Mouse (Mus musculus) adrenal gland, postnatal 0 days (tissue): ENCODE data around the gene Rtn4r. TPM values are rescaled to one million over a fixed set of nuclear protein-coding genes. Genes with fewer than 3 reads are reported as not detected.

Source experiments
- microRNA-seq: library from miRNA; unstranded; fragments of <30 nt; microRNA quantifications from one replicate; pipeline ENCODE4, GENCODE M21; 2016; ENCODE audit warnings: borderline replicate concordance; ENCODE audit not compliant: insufficient number of aligned reads
- polyA plus RNA-seq: library from polyadenylated mRNA; unstranded; fragments of >200 nt; fragmentation: Nextera tagmentation; extraction: Ambion mirVana; gene quantifications from 2 replicates; pipeline ENCODE4 v1.2.1, GENCODE M21; 2015

Rtn4r gene
- 1.0 and 1.9 TPM in 2 replicates for polyA plus RNA-seq

GRCm38 (mm10) chr16:18127241-18127861, at the start of gene Rtn4r:
Gene Rtn4r (plus strand): TSS chr16:18127642.

Small RNA genes within 50 kb of the gene (microRNA-seq; reads per million reads assigned to microRNA genes)
- gene Mir6366 = not detected

Other genes starting within 250 kb of the Rtn4r start
- not detected in 2 replicates for gene Gm20518, start 236.0 kb upstream of the Rtn4r start, polyA plus RNA-seq
- gene Tssk1, start 233.4 kb upstream of the Rtn4r start, polyA plus RNA-seq = 0.04 TPM in 1 of 2 replicates, not detected in the other
- 34.3 and 42.9 TPM in 2 replicates for gene Dgcr2, start 229.1 kb upstream of the Rtn4r start, polyA plus RNA-seq
- gene Tssk2, start 229.0 kb upstream of the Rtn4r start, polyA plus RNA-seq = not detected in 2 replicates
- gene Ess2, start 216.3 kb upstream of the Rtn4r start, polyA plus RNA-seq = 18.2 and 22.6 TPM in 2 replicates
- not detected in 2 replicates for gene Gsc2, start 212.6 kb upstream of the Rtn4r start, polyA plus RNA-seq
- 107 and 132 TPM in 2 replicates for gene Slc25a1, start 199.4 kb upstream of the Rtn4r start, polyA plus RNA-seq
- gene Vpreb2, start 147.2 kb upstream of the Rtn4r start, polyA plus RNA-seq = 0.29 TPM in 1 of 2 replicates, not detected in the other
- gene Dgcr6, start 74.8 kb upstream of the Rtn4r start, polyA plus RNA-seq = 105 and 116 TPM in 2 replicates
- gene Prodh, start 37.4 kb upstream of the Rtn4r start, polyA plus RNA-seq = 5.9 and 8.0 TPM in 2 replicates
- 0.09 TPM in 1 of 2 replicates, not detected in the other for gene Ccdc188, start 90.2 kb downstream of the Rtn4r start, polyA plus RNA-seq
- 10.3 and 14.5 TPM in 2 replicates for gene Zdhhc8, start 107.5 kb downstream of the Rtn4r start, polyA plus RNA-seq
- gene Trmt2a, start 121.0 kb downstream of the Rtn4r start, polyA plus RNA-seq = 45.5 and 59.5 TPM in 2 replicates
- 348 and 379 TPM in 2 replicates for gene Ranbp1, start 121.1 kb downstream of the Rtn4r start, polyA plus RNA-seq
- 0.58 and 2.1 TPM in 2 replicates for gene Gm49776, start 130.7 kb downstream of the Rtn4r start, polyA plus RNA-seq
- gene Dgcr8, start 161.6 kb downstream of the Rtn4r start, polyA plus RNA-seq = 10.4 and 10.8 TPM in 2 replicates
- gene Tango2, start 220.5 kb downstream of the Rtn4r start, polyA plus RNA-seq = 53.7 and 54.3 TPM in 2 replicates
- 20.3 and 24.3 TPM in 2 replicates for gene Arvcf, start 220.5 kb downstream of the Rtn4r start, polyA plus RNA-seq